Mouse (Mus musculus) central nervous system, embryonic 18 days (tissue): Measurements from ENCODE around the gene Olfr1419. TPM values are rescaled to one million over a fixed set of nuclear protein-coding genes. Genes with fewer than 3 reads are reported as not detected.

Experiments used
- polyA plus RNA-seq: library from polyadenylated mRNA; depleted of rRNA; stranded (reverse); fragments of >200 nt; gene quantifications from 2 replicates; pipeline ENCODE4 v1.2.3, GENCODE M21; 2012; rRNA removed

The Olfr1419 gene
- polyA plus RNA-seq, result 0.04 TPM in 2 replicates

GRCm38 (mm10) chr19:11875006-11875405 lies at the start of gene Olfr1419:
TSS of gene Olfr1419 (minus strand) at chr19:11875106.

GRCm38 (mm10) chr19:11912037-11912532 lies 37.2 kb upstream of the Olfr1419 start, which contains the start of gene Patl1:
TSS of gene Patl1 (plus strand) at chr19:11912399.

GRCm38 (mm10) chr19:11886265-11886664 lies 11.4 kb upstream of the Olfr1419 start, which contains the start of gene Olfr1420:
TSS of gene Olfr1420 (plus strand) at chr19:11886565.

GRCm38 (mm10) chr19:11860966-11861365 lies 13.9 kb downstream of the Olfr1419 start, which contains the start of gene Olfr1418:
TSS of gene Olfr1418 (minus strand) at chr19:11861066.

GRCm38 (mm10) chr19:11839119-11839518 lies 35.8 kb downstream of the Olfr1419 start, which contains the start of gene Olfr1417:
TSS of gene Olfr1417 (minus strand) at chr19:11839219.

GRCm38 (mm10) chr19:11819143-11819700 lies 55.7 kb downstream of the Olfr1419 start, which contains the start of gene Stx3:
TSS of gene Stx3 (minus strand) at chr19:11819403.

Other genes with a start within 250 kb of the Olfr1419 start
- gene Ms4a3, start 234.3 kb downstream of the Olfr1419 start, polyA plus RNA-seq, result 0.17 TPM in 1 of 2 replicates, not detected in the other
- not detected in 2 replicates for gene Oosp2, start 214.5 kb downstream of the Olfr1419 start, polyA plus RNA-seq
- gene Oosp1, start 184.0 kb downstream of the Olfr1419 start, polyA plus RNA-seq, result not detected in 2 replicates
- not detected in 2 replicates for gene Oosp3, start 178.1 kb downstream of the Olfr1419 start, polyA plus RNA-seq
- not detected in 2 replicates for gene Gif, start 127.6 kb downstream of the Olfr1419 start, polyA plus RNA-seq
- 36.9 and 37.1 TPM in 2 replicates for gene Mrpl16, start 104.7 kb downstream of the Olfr1419 start, polyA plus RNA-seq
- gene Stx3, start 55.7 kb downstream of the Olfr1419 start, polyA plus RNA-seq, result 44.5 and 50.9 TPM in 2 replicates
- not detected in 2 replicates for gene Olfr1417, start 35.9 kb downstream of the Olfr1419 start, polyA plus RNA-seq
- not detected in 2 replicates for gene Olfr1418, start 14.0 kb downstream of the Olfr1419 start, polyA plus RNA-seq
- gene Olfr1420, start 11.5 kb upstream of the Olfr1419 start, polyA plus RNA-seq, result not detected in 2 replicates
- 26.2 and 28.7 TPM in 2 replicates for gene Patl1, start 37.3 kb upstream of the Olfr1419 start, polyA plus RNA-seq
- 32.1 and 33.5 TPM in 2 replicates for gene Osbp, start 90.8 kb upstream of the Olfr1419 start, polyA plus RNA-seq
- gene Olfr1423, start 166.2 kb upstream of the Olfr1419 start, polyA plus RNA-seq, result not detected in 2 replicates
- 0.14 TPM in 1 of 2 replicates, not detected in the other for gene Olfr1424, start 187.6 kb upstream of the Olfr1419 start, polyA plus RNA-seq
- not detected in 2 replicates for gene Olfr1425, start 202.6 kb upstream of the Olfr1419 start, polyA plus RNA-seq
- gene Olfr1426, start 216.9 kb upstream of the Olfr1419 start, polyA plus RNA-seq, result not detected in 2 replicates
- not detected in 2 replicates for gene Olfr1427, start 228.2 kb upstream of the Olfr1419 start, polyA plus RNA-seq
- not detected in 2 replicates for gene Olfr1428, start 240.8 kb upstream of the Olfr1419 start, polyA plus RNA-seq
- not detected in 2 replicates for gene Olfr76, start 248.1 kb upstream of the Olfr1419 start, polyA plus RNA-seq